Mouse (Mus musculus) lung, embryonic 16.5 days (tissue): Measurements from ENCODE around the gene Pmfbp1. TPM values are rescaled to one million over a fixed set of nuclear protein-coding genes. Genes with fewer than 3 reads are reported as not detected.

Source experiments
- ATAC-seq: fragments of 200-750 bp; cut with Nextera tagmentation; 2 replicates; pipeline ENCODE4 v1.8.0; 2017; ENCODE audit warnings: low read depth, mild to moderate bottlenecking, moderate library complexity
- H3K27ac ChIP-seq: fragments of 300-500 bp; sonication (generic); 2 replicates; pipeline ENCODE4 v1.5.1; 2014; ENCODE audit warnings: mild to moderate bottlenecking, control low read depth, low read length
- H3K27me3 ChIP-seq: fragments of 300-500 bp; sonication (generic); 2 replicates; pipeline ENCODE4 v1.6.1; 2014; ENCODE audit warnings: low read depth, low read length, mixed read lengths; ENCODE audit not compliant: control insufficient read depth, insufficient read depth
- H3K36me3 ChIP-seq: fragments of 300-500 bp; sonication (generic); 2 replicates; pipeline ENCODE4 v1.6.1; 2014; ENCODE audit warnings: low read length; ENCODE audit not compliant: control insufficient read depth, insufficient read depth
- H3K4me1 ChIP-seq: fragments of 300-500 bp; sonication (generic); replicated peaks from 2 replicates; pipeline ENCODE4 v1.6.1; 2014; ENCODE audit warnings: low read length, mixed read lengths; ENCODE audit not compliant: control insufficient read depth, insufficient read depth
- H3K4me2 ChIP-seq: fragments of 300-500 bp; sonication (generic); 2 replicates; pipeline ENCODE4 v1.6.1; 2014; ENCODE audit warnings: low read depth, low read length, control low read depth
- H3K4me3 ChIP-seq: fragments of 300-500 bp; sonication (generic); 2 replicates; pipeline ENCODE4 v1.5.1; 2014; ENCODE audit warnings: mild to moderate bottlenecking, low read length, control low read depth
- H3K9ac ChIP-seq: fragments of 300-500 bp; sonication (generic); 2 replicates; pipeline ENCODE4 v1.6.1; 2014; ENCODE audit warnings: low read length, control low read depth
- H3K9me3 ChIP-seq: fragments of 300-500 bp; sonication (generic); 2 replicates; pipeline ENCODE4 v1.6.1; 2016; ENCODE audit warnings: low read length; ENCODE audit not compliant: control insufficient read depth
- WGBS: fragments of 180-500 bp; shearing (Covaris S2); extraction: QIAGEN DNeasy Blood & Tissue Kit; methylation state at CpG from one replicate; pipeline ENCODE4 v1.1.7; 2014; 5-methylcytosine and 5-hydroxymethylcytosine counted together
- polyA plus RNA-seq: library from polyadenylated mRNA; unstranded; fragments of >200 nt; fragmentation: Nextera tagmentation; extraction: Ambion mirVana; gene quantifications from 2 replicates; pipeline ENCODE4 v1.2.1, GENCODE M21; 2015

The Pmfbp1 gene
- polyA plus RNA-seq, 1 experiment from 2014 or later, result not detected

DNA sequence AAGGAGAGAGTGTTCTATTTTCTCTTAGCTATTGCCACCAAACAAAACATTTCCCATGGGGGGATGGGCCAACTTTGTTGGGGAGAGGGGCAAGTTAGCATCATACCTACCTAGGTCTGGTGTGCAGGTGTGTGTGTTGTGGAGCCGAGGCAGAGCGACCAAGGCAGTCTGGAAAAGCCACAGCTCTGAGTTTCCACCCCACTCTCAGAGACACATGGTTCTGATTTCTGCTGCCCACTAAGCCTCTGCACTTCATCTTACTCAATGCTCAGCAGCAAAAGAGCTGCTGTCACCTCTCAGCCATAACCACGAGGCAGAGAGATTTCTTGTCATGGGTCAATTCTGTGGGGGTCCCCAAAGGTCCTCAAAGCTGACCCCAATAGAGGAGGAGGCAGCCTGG lies 28.8 kb upstream of the Pmfbp1 start:
- Histone ChIP-seq H3K9ac (no peak overlapping the region), H3K4me2 (no peak overlapping the region), H3K4me1 (peaks cover 14% of the 10 kb centered on the region), H3K36me3 (no peaks in the 10 kb centered on the region), H3K9me3 (no peaks in the 10 kb centered on the region), H3K4me3 (no peak overlapping the region), H3K27me3 (no peaks in the 10 kb centered on the region; the same call in 1 of the 2 replicates), H3K27ac (no peak overlapping the region)
- 61% methylated on average over 3 of the region's 3 CpGs for WGBS
- ATAC-seq, result peak; percentile 27; the same call in 1 of the 2 replicates

DNA sequence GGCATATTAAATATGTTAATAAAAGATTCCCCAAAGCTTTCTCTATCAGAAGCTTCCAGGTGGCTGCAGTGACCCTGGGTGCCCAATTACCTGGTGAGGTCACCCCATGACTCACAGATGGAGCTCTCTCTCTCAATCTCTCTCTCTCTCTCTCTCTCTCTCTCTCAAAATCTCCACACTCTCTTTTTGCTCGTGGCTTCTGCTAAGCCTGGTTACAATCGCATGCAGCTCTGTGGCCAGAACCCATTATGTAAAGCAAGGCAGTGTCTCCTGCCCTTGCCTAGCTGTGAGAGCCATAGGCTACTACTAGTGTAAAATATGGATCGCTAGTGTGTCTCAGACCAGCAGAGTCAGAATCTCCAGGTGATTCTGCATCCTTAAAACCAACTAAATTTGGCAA lies 28.1 kb upstream of the Pmfbp1 start:
- Histone ChIP-seq H3K27ac (no peak overlapping the region), H3K9ac (no peak overlapping the region), H3K27me3 (no peaks in the 10 kb centered on the region; the same call in 1 of the 2 replicates), H3K4me2 (no peak overlapping the region), H3K4me3 (no peak overlapping the region), H3K4me1 (peaks cover 14% of the 10 kb centered on the region), H3K9me3 (no peaks in the 10 kb centered on the region), H3K36me3 (no peaks in the 10 kb centered on the region)
- ATAC-seq, result no peak
- 69% methylated on average over 3 of the region's 3 CpGs for WGBS

DNA sequence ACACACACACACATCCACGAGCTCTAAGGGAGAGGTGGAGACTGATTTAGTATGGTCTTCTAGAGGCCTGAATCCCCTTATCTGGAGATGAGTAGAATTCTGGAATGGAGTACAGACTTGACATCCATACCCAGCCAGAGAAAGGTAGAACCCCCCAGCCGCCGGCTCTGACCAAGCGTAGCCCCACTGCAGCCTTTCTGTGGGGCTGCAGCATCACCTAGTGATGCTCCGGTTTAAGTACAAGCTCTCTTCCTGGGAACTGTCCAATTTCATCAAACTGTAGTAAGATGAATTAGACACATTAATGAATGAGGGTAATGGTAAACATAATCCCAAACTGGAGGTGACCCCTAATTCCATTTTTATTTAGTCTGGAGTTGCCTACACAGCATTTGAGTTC lies 26.3 kb upstream of the Pmfbp1 start:
- Histone ChIP-seq H3K4me2 (no peak overlapping the region), H3K9ac (no peak overlapping the region), H3K4me1 (peaks cover 14% of the 10 kb centered on the region), H3K27ac (no peak overlapping the region), H3K27me3 (no peaks in the 10 kb centered on the region; the same call in 1 of the 2 replicates), H3K9me3 (no peaks in the 10 kb centered on the region), H3K36me3 (no peaks in the 10 kb centered on the region), H3K4me3 (no peak overlapping the region)
- WGBS, result 17% methylated on average over 5 of the region's 5 CpGs
- ATAC-seq, result no peak

DNA sequence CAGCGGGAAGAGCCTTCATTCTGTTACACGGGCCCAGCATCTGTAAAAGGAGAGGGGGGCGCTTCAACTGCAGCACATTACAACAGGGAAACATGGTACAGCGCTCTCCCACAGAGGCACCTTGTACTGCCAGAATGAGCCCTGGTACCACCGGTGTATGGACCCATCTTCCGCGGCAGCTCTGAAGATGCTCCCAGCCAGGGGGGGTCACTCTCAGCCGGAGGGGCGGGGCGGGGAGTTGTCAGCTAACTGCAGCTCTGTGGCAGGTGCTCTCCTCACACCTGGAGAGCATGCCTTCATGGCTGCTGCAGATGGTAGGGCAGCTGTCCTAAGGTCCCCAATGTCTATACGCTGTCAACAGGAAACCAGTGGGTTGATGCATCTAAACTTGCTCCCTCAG lies 25.7 kb upstream of the Pmfbp1 start:
- Histone ChIP-seq H3K4me3 (no peak overlapping the region), H3K9me3 (no peaks in the 10 kb centered on the region), H3K9ac (no peak overlapping the region), H3K27me3 (no peaks in the 10 kb centered on the region; the same call in 1 of the 2 replicates), H3K27ac (no peak overlapping the region), H3K4me2 (no peak overlapping the region), H3K36me3 (no peaks in the 10 kb centered on the region), H3K4me1 (peaks cover 14% of the 10 kb centered on the region)
- ATAC-seq, result no peak
- WGBS, result 78% methylated on average over 11 of the region's 11 CpGs

DNA sequence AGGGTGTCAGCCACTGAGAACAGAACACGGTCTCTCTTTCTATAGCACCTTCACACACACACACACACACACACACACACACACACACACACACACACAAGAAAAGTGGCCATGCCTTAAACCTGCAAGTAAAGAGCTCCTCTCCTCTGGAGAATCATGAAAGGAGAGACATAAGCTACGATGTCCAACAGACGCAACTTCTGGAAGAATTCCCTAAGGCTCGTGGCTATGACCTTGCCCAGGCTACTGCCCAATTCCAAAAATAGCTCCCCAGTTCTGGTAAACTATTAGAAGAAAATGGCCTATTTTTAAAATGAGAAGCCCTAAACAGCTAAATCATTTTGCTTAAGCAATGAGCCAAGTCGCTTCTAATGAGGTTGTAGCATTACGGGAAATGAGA lies 22.0 kb upstream of the Pmfbp1 start:
- ATAC-seq, result no peak
- Histone ChIP-seq H3K4me3 (no peak overlapping the region), H3K36me3 (no peaks in the 10 kb centered on the region), H3K27ac (no peak overlapping the region), H3K27me3 (no peaks in the 10 kb centered on the region; the same call in 1 of the 2 replicates), H3K9ac (no peak overlapping the region), H3K4me2 (no peak overlapping the region), H3K9me3 (no peaks in the 10 kb centered on the region), H3K4me1 (no peaks in the 10 kb centered on the region)
- 59% methylated on average over 6 of the region's 6 CpGs for WGBS

DNA sequence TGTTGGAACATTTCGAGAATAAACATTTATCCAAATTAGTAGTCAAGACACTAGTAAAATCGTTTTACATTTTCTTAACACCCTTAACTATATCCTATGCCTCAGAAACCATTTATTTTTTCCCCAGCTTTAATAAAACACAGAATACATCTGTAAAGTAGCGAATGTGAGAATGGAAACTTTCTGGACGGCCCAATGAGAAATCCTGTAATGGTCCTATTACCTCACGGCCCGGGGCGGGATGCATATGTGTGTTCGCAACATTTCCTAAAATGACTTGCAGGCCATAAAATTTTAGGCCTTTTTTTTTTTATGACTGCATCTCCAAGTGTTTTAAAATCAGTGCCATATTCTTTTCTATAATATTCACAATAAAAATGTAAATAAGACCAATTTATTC lies 21.4 kb upstream of the Pmfbp1 start:
- Histone ChIP-seq H3K36me3 (no peaks in the 10 kb centered on the region), H3K4me3 (no peak overlapping the region)
- no peak for ATAC-seq

DNA sequence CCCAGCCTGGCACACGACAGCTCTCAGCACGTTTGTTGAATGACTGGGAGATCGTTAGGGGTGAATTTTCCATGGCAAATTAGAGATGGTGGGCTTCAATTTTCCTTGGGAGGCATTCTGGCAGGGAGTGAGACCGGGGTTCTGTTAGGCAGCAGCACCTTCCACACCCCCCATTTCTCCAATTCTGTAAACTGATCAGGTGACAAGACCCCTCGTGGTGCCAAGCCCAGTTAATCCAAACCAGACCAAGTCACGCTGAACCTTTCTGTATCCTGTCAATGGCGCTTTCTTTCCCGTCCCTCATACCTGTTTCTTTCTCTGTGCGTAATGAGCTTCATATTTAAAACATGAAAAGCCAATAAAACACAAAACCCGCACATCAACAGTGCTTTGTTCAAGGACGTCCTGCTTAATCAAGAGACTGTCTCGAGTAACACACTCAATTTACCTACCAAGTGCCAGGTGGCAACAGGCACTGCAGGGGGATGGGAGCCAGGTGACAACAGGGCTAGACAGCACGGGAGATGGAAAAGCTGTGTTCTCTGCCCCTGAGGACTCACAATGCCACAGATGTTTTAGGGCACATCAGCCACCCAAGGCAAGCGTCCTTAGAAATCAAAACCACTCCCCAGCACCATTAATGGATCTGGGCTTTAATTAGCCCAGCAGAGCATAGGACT lies 19.2 kb upstream of the Pmfbp1 start:
- no peaks in the 10 kb centered on the region for H3K9me3 ChIP-seq
- H3K4me2 ChIP-seq, result no peak overlapping the region
- no peak overlapping the region for H3K27ac ChIP-seq
- no peak for ATAC-seq
- no peaks in the 10 kb centered on the region for H3K36me3 ChIP-seq
- 56% methylated on average over 14 of the region's 14 CpGs for WGBS
- no peaks in the 10 kb centered on the region for H3K4me1 ChIP-seq
- H3K4me3 ChIP-seq, result no peak overlapping the region
- H3K9ac ChIP-seq, result no peak overlapping the region
- H3K27me3 ChIP-seq, result no peaks in the 10 kb centered on the region

More for the DNA sequence above, 21.4 kb upstream of the Pmfbp1 start:
- 75% methylated on average over 8 of the region's 8 CpGs for WGBS
- no peak overlapping the region for H3K9ac ChIP-seq
- no peaks in the 10 kb centered on the region; the same call in 1 of the 2 replicates for H3K27me3 ChIP-seq
- H3K9me3 ChIP-seq, result no peaks in the 10 kb centered on the region
- no peaks in the 10 kb centered on the region for H3K4me1 ChIP-seq
- H3K27ac ChIP-seq, result no peak overlapping the region
- no peak overlapping the region for H3K4me2 ChIP-seq

DNA sequence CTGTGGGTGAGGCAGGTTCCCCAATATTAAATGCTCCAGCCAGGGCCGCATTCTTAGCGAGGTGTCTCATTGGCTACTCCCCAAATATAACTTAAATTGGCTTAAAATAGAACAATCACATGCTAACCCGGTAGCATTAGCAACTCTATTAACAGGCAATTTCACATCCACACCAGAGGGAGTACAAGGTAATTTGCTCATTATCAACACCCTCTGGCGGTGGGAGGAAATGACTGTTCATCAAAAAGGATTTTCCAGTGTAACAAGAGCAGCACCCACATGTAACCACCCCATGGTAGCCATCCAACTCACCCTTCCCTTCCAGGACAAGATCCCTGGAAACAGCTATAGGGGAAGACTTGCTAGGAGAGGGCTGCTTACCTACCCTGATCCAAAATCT lies 18.4 kb upstream of the Pmfbp1 start:
- no peaks in the 10 kb centered on the region for H3K27me3 ChIP-seq
- no peaks in the 10 kb centered on the region for H3K4me1 ChIP-seq
- 65% methylated on average over 4 of the region's 4 CpGs for WGBS
- no peaks in the 10 kb centered on the region for H3K9me3 ChIP-seq
- no peak overlapping the region for H3K27ac ChIP-seq
- H3K9ac ChIP-seq, result no peak overlapping the region
- no peak for ATAC-seq
- H3K36me3 ChIP-seq, result no peaks in the 10 kb centered on the region
- H3K4me2 ChIP-seq, result no peak overlapping the region
- H3K4me3 ChIP-seq, result no peak overlapping the region

DNA sequence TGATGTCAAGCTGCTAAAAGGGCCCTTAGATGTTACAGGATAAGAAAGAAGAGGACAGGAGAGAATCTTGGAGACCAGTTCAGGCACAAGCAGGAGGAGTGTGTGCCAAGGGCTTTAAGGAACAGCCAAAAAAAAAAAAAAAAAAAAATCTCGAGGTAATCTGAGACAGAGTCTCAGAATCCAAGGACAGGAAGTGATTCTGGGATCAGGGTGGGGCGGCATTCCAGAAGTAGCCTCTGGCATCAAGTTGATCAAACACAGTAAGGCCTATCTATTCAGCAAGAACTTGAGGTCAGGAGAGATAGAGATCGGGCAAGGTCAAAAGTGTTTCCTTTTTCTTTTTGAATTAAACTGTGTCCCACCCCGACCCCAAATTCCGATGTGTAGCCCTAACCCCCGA lies 15.2 kb upstream of the Pmfbp1 start:
- WGBS, result 57% methylated on average over 6 of the region's 6 CpGs
- Histone ChIP-seq H3K27me3 (no peaks in the 10 kb centered on the region), H3K9ac (no peak overlapping the region), H3K4me3 (no peak overlapping the region), H3K36me3 (no peaks in the 10 kb centered on the region), H3K4me2 (no peak overlapping the region), H3K27ac (no peak overlapping the region), H3K9me3 (no peaks in the 10 kb centered on the region), H3K4me1 (no peaks in the 10 kb centered on the region)
- no peak for ATAC-seq
